Mouse (Mus musculus): ENCODE measurements around the gene Prkce.

DNA sequence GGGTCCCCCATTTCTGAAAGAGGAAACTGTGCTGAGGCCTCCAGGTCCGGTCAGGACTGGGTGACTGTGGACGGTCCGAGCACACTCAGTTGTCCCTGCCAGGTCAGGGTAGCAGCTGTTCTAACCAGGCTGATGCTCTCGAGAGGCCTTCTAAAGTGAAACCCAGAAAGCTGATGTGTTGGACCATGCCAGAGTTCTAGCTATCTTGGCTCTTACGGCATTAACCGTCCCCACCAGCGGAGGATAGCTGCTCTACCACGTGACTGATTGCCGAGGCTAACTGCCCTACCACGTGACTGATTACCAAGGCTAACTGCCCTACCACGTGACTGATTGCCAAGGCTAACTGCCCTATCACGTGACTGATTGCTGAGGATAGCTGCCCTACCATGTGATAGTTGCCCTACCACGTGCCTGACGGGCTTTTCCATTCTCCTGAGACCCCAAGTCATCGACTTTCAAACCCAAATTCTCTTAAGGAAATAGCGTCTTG lies 62.6 kb downstream of the Prkce start:
- TF ChIP-seq CTCF (IDR thresholded peaks at IDR 0.05; ENCODE audit: extremely low read depth, insufficient read length, insufficient replicate concordance, low read depth, low read length) (no peak), POLR2A (IDR thresholded peaks at IDR 0.05; ENCODE audit: low read depth, low read length) (no peak)

Measured in small intestine, adult 2 months (tissue).